In the genomic region with DNA sequence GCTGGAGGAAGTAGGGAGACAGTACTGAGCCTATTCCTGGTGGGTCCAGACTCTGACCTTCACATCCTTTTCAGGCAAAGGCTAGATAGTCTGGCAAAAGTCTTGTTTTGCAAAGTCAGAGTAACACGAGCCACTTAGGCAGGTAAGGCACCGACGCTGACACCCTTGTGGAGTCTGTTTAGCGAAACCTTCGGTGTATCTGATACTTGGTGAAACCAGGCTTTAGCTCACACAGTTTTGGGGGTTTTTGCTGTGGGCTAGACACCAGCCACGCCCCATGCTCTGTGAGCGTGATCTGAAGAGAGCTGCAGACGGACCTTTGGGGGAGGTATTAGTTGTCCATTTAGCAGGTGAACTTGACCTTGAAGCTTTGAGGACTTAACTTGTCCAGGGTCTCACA, we compare ENCODE assay signal across 20 mouse cellular contexts. TPM values are rescaled to one million over a fixed set of nuclear protein-coding genes. Genes with fewer than 3 reads are reported as not detected.
DNase-seq lines count a peak whose midpoint lies in the region; ATAC-seq and TF ChIP-seq lines count a peak whose summit lies in the region.
"Had no signal": no experiment of that assay in that cellular context is flagged by ENCODE, and none has a peak within 500 bp of the region (broad histone marks: within the 10 kb centered on the region; RNA-seq: fewer than 3 reads in every experiment).

No protein-coding gene starts in this region.

- TF ChIP-seq EP300 in stomach, postnatal 0 days (optimal IDR thresholded peaks at IDR 0.05), result no peak

- H3K9me3 ChIP-seq in embryonic facial prominence, embryonic 12.5 days, result no peaks in the 10 kb centered on the region
- H3K9me3 ChIP-seq in forebrain, embryonic 15.5 days, result no peaks in the 10 kb centered on the region
- no peaks in the 10 kb centered on the region for H3K9me3 ChIP-seq in hindbrain, postnatal 0 days (ENCODE audit: low read length)
- no peaks in the 10 kb centered on the region for H3K9me3 ChIP-seq in midbrain, postnatal 0 days (ENCODE audit: low read length)
- H3K9me3 ChIP-seq in stomach, postnatal 0 days (ENCODE audit: control insufficient read depth, low read length), result no peaks in the 10 kb centered on the region
- no peaks in the 10 kb centered on the region for H3K9me3 ChIP-seq in heart, embryonic 11.5 days (replicated peaks; ENCODE audit: control insufficient read depth, low read length)
- H3K9me3 ChIP-seq: heart, embryonic 12.5 days; megakaryocyte, embryonic 14.5 days had no signal

- no peak for TF ChIP-seq CTCF in hindbrain, postnatal 0 days (IDR thresholded peaks at IDR 0.05; ENCODE audit: low read depth)
- no peak for TF ChIP-seq CTCF in midbrain, postnatal 0 days (IDR thresholded peaks at IDR 0.05)
- TF ChIP-seq CTCF in stomach, postnatal 0 days (IDR thresholded peaks at IDR 0.05; ENCODE audit: low read depth), result no peak

- H3K27me3 ChIP-seq in embryonic facial prominence, embryonic 12.5 days, result no peaks in the 10 kb centered on the region
- H3K27me3 ChIP-seq in forebrain, embryonic 15.5 days, result no peaks in the 10 kb centered on the region
- H3K27me3 ChIP-seq in hindbrain, postnatal 0 days (ENCODE audit: insufficient read depth, low read length), result no peaks in the 10 kb centered on the region
- no peaks in the 10 kb centered on the region for H3K27me3 ChIP-seq in midbrain, postnatal 0 days (ENCODE audit: insufficient read depth, low read length)
- no peaks in the 10 kb centered on the region for H3K27me3 ChIP-seq in stomach, postnatal 0 days (ENCODE audit: control insufficient read depth, insufficient read depth, low read length)
- H3K27me3 ChIP-seq in heart, embryonic 11.5 days (ENCODE audit: control insufficient read depth, insufficient read depth, low read length), result peaks cover 16% of the 10 kb centered on the region

- H3K27ac ChIP-seq in embryonic facial prominence, embryonic 12.5 days, result peak overlapping the region; percentile 99
- H3K27ac ChIP-seq in forebrain, embryonic 15.5 days (replicated peaks), result peak overlapping the region; percentile 100
- H3K27ac ChIP-seq in hindbrain, postnatal 0 days, result 0 out of 2 replicates have a peak overlapping the region, but pooled peaks have one; percentile 8
- no peak overlapping the region for H3K27ac ChIP-seq in midbrain, postnatal 0 days (ENCODE audit: low read depth, low read length)
- no peak overlapping the region for H3K27ac ChIP-seq in stomach, postnatal 0 days (replicated peaks)
- no peak overlapping the region for H3K27ac ChIP-seq in heart, embryonic 11.5 days (ENCODE audit: low read depth, low read length)

- H3K4me2 ChIP-seq in embryonic facial prominence, embryonic 12.5 days (replicated peaks), result 0 out of 2 replicates have a peak overlapping the region, but pooled peaks have one; percentile 80
- H3K4me2 ChIP-seq in forebrain, embryonic 15.5 days (replicated peaks), result peak overlapping the region; percentile 92
- peak overlapping the region; percentile 95; the same call in 1 of the 2 replicates for H3K4me2 ChIP-seq in hindbrain, postnatal 0 days (ENCODE audit: low read depth, low read length)
- peak overlapping the region; percentile 98; the same call in 1 of the 2 replicates for H3K4me2 ChIP-seq in midbrain, postnatal 0 days (ENCODE audit: low read depth, low read length, poor library complexity, severe bottlenecking)
- H3K4me2 ChIP-seq in stomach, postnatal 0 days (replicated peaks; ENCODE audit: low read depth), result no peak overlapping the region
- H3K4me2 ChIP-seq in heart, embryonic 11.5 days, result no peak overlapping the region
- H3K4me2 ChIP-seq: heart, embryonic 12.5 days; lung, embryonic 14.5 days had no signal

- peak overlapping the region; percentile 24; the same call in 1 of the 2 replicates for H3K9ac ChIP-seq in embryonic facial prominence, embryonic 12.5 days
- H3K9ac ChIP-seq in forebrain, embryonic 15.5 days (replicated peaks), result peak overlapping the region; percentile 100; the same call in 1 of the 2 replicates
- no peak overlapping the region for H3K9ac ChIP-seq in hindbrain, postnatal 0 days (replicated peaks; ENCODE audit: low read length)
- no peak overlapping the region for H3K9ac ChIP-seq in midbrain, postnatal 0 days (replicated peaks; ENCODE audit: low read length, poor library complexity, severe bottlenecking)
- no peak overlapping the region for H3K9ac ChIP-seq in stomach, postnatal 0 days (ENCODE audit: low read length)
- no peak overlapping the region for H3K9ac ChIP-seq in heart, embryonic 11.5 days (ENCODE audit: low read depth, low read length)
- H3K9ac ChIP-seq: heart, embryonic 12.5 days; lung, embryonic 14.5 days had no signal

- no peak overlapping the region for H3K4me3 ChIP-seq in embryonic facial prominence, embryonic 12.5 days
- peak overlapping the region; percentile 99 for H3K4me3 ChIP-seq in forebrain, embryonic 15.5 days
- no peak overlapping the region for H3K4me3 ChIP-seq in hindbrain, postnatal 0 days (ENCODE audit: low read length)
- H3K4me3 ChIP-seq in midbrain, postnatal 0 days (ENCODE audit: low read depth, low read length), result no peak overlapping the region
- H3K4me3 ChIP-seq in stomach, postnatal 0 days (ENCODE audit: low read depth, low read length), result no peak overlapping the region
- H3K4me3 ChIP-seq in heart, embryonic 11.5 days (ENCODE audit: low read depth, low read length), result no peak overlapping the region
- H3K4me3 ChIP-seq: erythroblast, embryonic 14.5 days; heart, embryonic 12.5 days; layer of hippocampus, adult 2 months; megakaryocyte, embryonic 14.5 days had no signal

- 72% methylated on average over 8 of the region's 8 CpGs for WGBS in embryonic facial prominence, embryonic 12.5 days
- 46% methylated on average over 8 of the region's 8 CpGs for WGBS in forebrain, embryonic 15.5 days
- WGBS in hindbrain, postnatal 0 days, result 61% methylated on average over 8 of the region's 8 CpGs
- WGBS in midbrain, postnatal 0 days, result 47% methylated on average over 8 of the region's 8 CpGs
- WGBS in stomach, postnatal 0 days, result 78% methylated on average over 8 of the region's 8 CpGs
- 82% methylated on average over 8 of the region's 8 CpGs for WGBS in heart, embryonic 11.5 days (ENCODE audit: insufficient replicate concordance)

- ATAC-seq in embryonic facial prominence, embryonic 12.5 days (ENCODE audit: insufficient number of reproducible peaks, insufficient read depth, low FRiP score, low TSS enrichment), result no peak
- no peak for ATAC-seq in forebrain, embryonic 15.5 days (replicated peaks)
- ATAC-seq in hindbrain, postnatal 0 days, result no peak
- no peak for ATAC-seq in midbrain, postnatal 0 days (ENCODE audit: low FRiP score)
- no peak for ATAC-seq in stomach, postnatal 0 days (ENCODE audit: low FRiP score, low TSS enrichment)
- ATAC-seq in heart, embryonic 11.5 days (replicated peaks; ENCODE audit: insufficient number of reproducible peaks, low FRiP score, low TSS enrichment), result no peak

- DNase-seq in hindbrain, postnatal 0 days (ENCODE audit: low spot score), result no peak
- no peak for DNase-seq in midbrain, postnatal 0 days (ENCODE audit: low spot score)
- DNase-seq in kidney, postnatal 14 days, result no peak
- DNase-seq in stomach, postnatal 0 days (ENCODE audit: low spot score), result no peak
- no peak for DNase-seq in layer of hippocampus, postnatal 36 days
- DNase-seq: cerebellum, adult 11 months; gastrocnemius, postnatal 10 days; kidney, adult 8-10 months; lung, embryonic 14.5 days; right cerebral cortex, postnatal 25 days; thymus, adult 18-20 months had no signal

- H3K36me3 ChIP-seq in embryonic facial prominence, embryonic 12.5 days, result peaks cover 20% of the 10 kb centered on the region
- H3K36me3 ChIP-seq in forebrain, embryonic 15.5 days, result no peaks in the 10 kb centered on the region
- no peaks in the 10 kb centered on the region for H3K36me3 ChIP-seq in hindbrain, postnatal 0 days (ENCODE audit: insufficient read depth, low read length)
- H3K36me3 ChIP-seq in midbrain, postnatal 0 days (ENCODE audit: insufficient read depth, low read length), result no peaks in the 10 kb centered on the region
- H3K36me3 ChIP-seq in stomach, postnatal 0 days (ENCODE audit: control insufficient read depth, insufficient read depth, low read length), result no peaks in the 10 kb centered on the region
- no peaks in the 10 kb centered on the region for H3K36me3 ChIP-seq in heart, embryonic 11.5 days (ENCODE audit: control insufficient read depth, insufficient read depth, low read length)
- H3K36me3 ChIP-seq: heart, embryonic 12.5 days had no signal

- peaks cover 70% of the 10 kb centered on the region for H3K4me1 ChIP-seq in embryonic facial prominence, embryonic 12.5 days
- peaks cover 76% of the 10 kb centered on the region for H3K4me1 ChIP-seq in forebrain, embryonic 15.5 days
- H3K4me1 ChIP-seq in hindbrain, postnatal 0 days (ENCODE audit: insufficient read depth, low read length), result peaks cover 60% of the 10 kb centered on the region
- peaks cover 48% of the 10 kb centered on the region for H3K4me1 ChIP-seq in midbrain, postnatal 0 days (ENCODE audit: insufficient read depth, low read length)
- peaks cover 6% of the 10 kb centered on the region; the same call in 1 of the 2 replicates for H3K4me1 ChIP-seq in stomach, postnatal 0 days (replicated peaks; ENCODE audit: control insufficient read depth, insufficient read depth)
- H3K4me1 ChIP-seq in heart, embryonic 11.5 days (ENCODE audit: control insufficient read depth, insufficient read depth, low read length), result peaks cover 32% of the 10 kb centered on the region

RNA-seq across cellular contexts. Expression of a gene that starts 3.8 kb away (rescaled TPM):
- 38.7 and 40.2 TPM in 2 replicates for polyA plus RNA-seq in embryonic facial prominence, embryonic 12.5 days (2016; fragmentation: Nextera tagmentation; extraction: Ambion mirVana)
- 70.0 and 75.8 TPM in 2 replicates for polyA plus RNA-seq in forebrain, embryonic 15.5 days (2015; fragmentation: Nextera tagmentation; extraction: Ambion mirVana)
- 75.9 and 88.1 TPM in 2 replicates for total RNA-seq in hindbrain, postnatal 0 days (2014; rRNA removed)
- polyA plus RNA-seq in hindbrain, postnatal 0 days (2015; fragmentation: Nextera tagmentation; extraction: Ambion mirVana), result 45.1 and 46.2 TPM in 2 replicates
- 72.5 and 82.9 TPM in 2 replicates for total RNA-seq in midbrain, postnatal 0 days (2014; rRNA removed)
- 41.1 and 52.1 TPM in 2 replicates for polyA plus RNA-seq in midbrain, postnatal 0 days (2015; fragmentation: Nextera tagmentation; extraction: Ambion mirVana)
- 3.2 and 3.6 TPM in 2 replicates for polyA plus RNA-seq in stomach, postnatal 0 days (2015; fragmentation: Nextera tagmentation; extraction: Ambion mirVana)
- total RNA-seq in layer of hippocampus, postnatal 36 days (2021), result 10 to 100 TPM; 52.1 to 53.0 TPM
- 7.6 and 9.4 TPM in 2 replicates for polyA plus RNA-seq in heart, embryonic 11.5 days (2014; fragmentation: Nextera tagmentation; extraction: Ambion mirVana)
- total RNA-seq: hematopoietic stem cell, adult 5-6 weeks; liver, adult 2 months had no signal

RNA-seq across cellular contexts. Expression of a gene that starts 32.9 kb away (rescaled TPM):
- not detected in 2 replicates for polyA plus RNA-seq in embryonic facial prominence, embryonic 12.5 days (2016; fragmentation: Nextera tagmentation; extraction: Ambion mirVana)
- polyA plus RNA-seq in forebrain, embryonic 15.5 days (2015; fragmentation: Nextera tagmentation; extraction: Ambion mirVana), result not detected in 2 replicates
- total RNA-seq in hindbrain, postnatal 0 days (2014; rRNA removed), result not detected in 2 replicates
- polyA plus RNA-seq in hindbrain, postnatal 0 days (2015; fragmentation: Nextera tagmentation; extraction: Ambion mirVana), result not detected in 2 replicates
- total RNA-seq in midbrain, postnatal 0 days (2014; rRNA removed), result not detected in 2 replicates
- polyA plus RNA-seq in midbrain, postnatal 0 days (2015; fragmentation: Nextera tagmentation; extraction: Ambion mirVana), result not detected in 2 replicates
- 464 and 489 TPM in 2 replicates for polyA plus RNA-seq in stomach, postnatal 0 days (2015; fragmentation: Nextera tagmentation; extraction: Ambion mirVana)
- not detected for total RNA-seq in layer of hippocampus, postnatal 36 days (2021)
- 1.0 and 1.2 TPM in 2 replicates for polyA plus RNA-seq in heart, embryonic 11.5 days (2014; fragmentation: Nextera tagmentation; extraction: Ambion mirVana)
- total RNA-seq: gastrocnemius, postnatal 10 days; hematopoietic stem cell, adult 5-6 weeks; layer of hippocampus, adult 2 months had no signal
- polyA plus RNA-seq: erythroblast, embryonic 14.5 days; liver, adult 2 months had no signal

RNA-seq across cellular contexts. Expression of a gene that starts 51.3 kb away (rescaled TPM):
- polyA plus RNA-seq in embryonic facial prominence, embryonic 12.5 days (2016; fragmentation: Nextera tagmentation; extraction: Ambion mirVana), result 23.2 and 25.9 TPM in 2 replicates
- 34.0 and 34.2 TPM in 2 replicates for polyA plus RNA-seq in forebrain, embryonic 15.5 days (2015; fragmentation: Nextera tagmentation; extraction: Ambion mirVana)
- 25.8 and 33.7 TPM in 2 replicates for total RNA-seq in hindbrain, postnatal 0 days (2014; rRNA removed)
- 20.2 and 21.8 TPM in 2 replicates for polyA plus RNA-seq in hindbrain, postnatal 0 days (2015; fragmentation: Nextera tagmentation; extraction: Ambion mirVana)
- 19.5 and 25.6 TPM in 2 replicates for total RNA-seq in midbrain, postnatal 0 days (2014; rRNA removed)
- polyA plus RNA-seq in midbrain, postnatal 0 days (2015; fragmentation: Nextera tagmentation; extraction: Ambion mirVana), result 22.4 and 27.0 TPM in 2 replicates
- 10.1 and 11.5 TPM in 2 replicates for polyA plus RNA-seq in stomach, postnatal 0 days (2015; fragmentation: Nextera tagmentation; extraction: Ambion mirVana)
- 10 to 100 TPM; 46.4 to 50.7 TPM for total RNA-seq in layer of hippocampus, postnatal 36 days (2021)
- polyA plus RNA-seq in heart, embryonic 11.5 days (2014; fragmentation: Nextera tagmentation; extraction: Ambion mirVana), result 15.8 and 19.2 TPM in 2 replicates

Comparison
In these comparisons a context has a peak if more than half of its experiments do, and no peak if none do; other contexts are left out.
1. H3K27ac ChIP-seq: peak in embryonic facial prominence, embryonic 12.5 days (single experiment), forebrain, embryonic 15.5 days (single experiment) and hindbrain, postnatal 0 days (single experiment); none in midbrain, postnatal 0 days (single experiment), stomach, postnatal 0 days (single experiment) and heart, embryonic 11.5 days (single experiment).
2. H3K4me2 ChIP-seq: peak in embryonic facial prominence, embryonic 12.5 days (single experiment), forebrain, embryonic 15.5 days (single experiment), hindbrain, postnatal 0 days (single experiment) and midbrain, postnatal 0 days (single experiment); none in stomach, postnatal 0 days (single experiment) and heart, embryonic 11.5 days (single experiment).
3. H3K9ac ChIP-seq: peak in embryonic facial prominence, embryonic 12.5 days (single experiment) and forebrain, embryonic 15.5 days (single experiment); none in hindbrain, postnatal 0 days (single experiment), midbrain, postnatal 0 days (single experiment), stomach, postnatal 0 days (single experiment) and heart, embryonic 11.5 days (single experiment).
4. RNA of a gene that starts 32.9 kb away (polyA plus RNA-seq): 464 to 489 TPM in stomach, postnatal 0 days; 1.0 to 1.2 TPM in heart, embryonic 11.5 days, not detected in forebrain, embryonic 15.5 days, not detected in midbrain, postnatal 0 days, not detected in embryonic facial prominence, embryonic 12.5 days and not detected in hindbrain, postnatal 0 days; every median in the first group is over 100 times any median in the second.